Mouse (Mus musculus) left cerebral cortex, postnatal 4 days (tissue): Measurements from ENCODE around the gene Higd1a. TPM values are rescaled to one million over a fixed set of nuclear protein-coding genes. Genes with fewer than 3 reads are reported as not detected.

Source experiments
- DNase-seq: peaks from one replicate; pipeline ENCODE4 v3.0.0-alpha.2; 2022
- intact Hi-C: fragments of 180-260 bp; cut with DNase I; formaldehyde crosslinking; loops from one replicate; pipeline ENCODE4 v1.15.1; 2025
- total RNA-seq, 2 experiments: library from RNA; stranded (reverse); gene quantifications; 2 replicates each; pipeline ENCODE4 v1.2.3; 2021

Higd1a gene
- total RNA-seq, 2 experiments from 2014 or later = 55.9 to 58.7 TPM

DNA sequence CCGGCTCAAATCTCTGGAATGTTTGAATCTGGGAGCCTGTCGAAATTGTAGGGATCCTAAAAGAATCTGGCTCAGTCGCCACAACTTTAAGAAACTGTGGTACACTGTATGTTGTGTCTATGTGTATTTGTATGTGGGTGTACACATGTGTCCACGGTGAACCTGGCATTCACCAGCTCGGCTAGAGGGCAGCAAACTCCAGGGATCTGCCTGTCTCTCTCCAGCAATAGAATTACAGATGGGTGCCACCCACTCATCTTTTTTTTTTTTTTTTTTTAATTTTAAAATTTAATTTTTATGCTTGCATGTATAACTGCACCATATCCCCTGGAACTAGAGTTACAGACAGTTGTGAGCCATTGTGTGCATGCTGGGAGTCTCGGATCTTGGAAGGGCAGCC lies 23.1 kb upstream of the Higd1a start:
- DNase-seq = no peak
- intact Hi-C loops = no loop called here

DNA sequence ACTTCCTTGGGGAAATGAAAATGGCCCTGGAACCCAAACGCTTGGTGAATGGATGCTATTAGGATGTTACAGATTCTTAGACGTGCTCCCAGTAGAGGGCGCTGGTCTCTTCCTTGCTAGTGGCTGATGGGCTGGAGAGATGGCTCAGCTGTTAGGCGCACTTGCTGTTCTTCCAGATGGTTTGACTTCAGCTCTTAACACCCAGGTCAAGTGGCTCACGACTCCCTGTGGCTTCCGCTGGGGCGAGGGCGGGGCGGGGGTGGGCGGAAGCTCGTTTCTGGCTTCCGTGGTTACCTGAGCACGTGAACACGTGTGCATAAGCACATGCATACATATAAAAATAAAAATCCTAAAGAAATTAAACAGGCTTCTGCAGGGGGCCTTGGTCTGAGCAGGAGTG lies 22.7 kb upstream of the Higd1a start:
- peak; percentile 81 for DNase-seq
- intact Hi-C loops = no loop called here

DNA sequence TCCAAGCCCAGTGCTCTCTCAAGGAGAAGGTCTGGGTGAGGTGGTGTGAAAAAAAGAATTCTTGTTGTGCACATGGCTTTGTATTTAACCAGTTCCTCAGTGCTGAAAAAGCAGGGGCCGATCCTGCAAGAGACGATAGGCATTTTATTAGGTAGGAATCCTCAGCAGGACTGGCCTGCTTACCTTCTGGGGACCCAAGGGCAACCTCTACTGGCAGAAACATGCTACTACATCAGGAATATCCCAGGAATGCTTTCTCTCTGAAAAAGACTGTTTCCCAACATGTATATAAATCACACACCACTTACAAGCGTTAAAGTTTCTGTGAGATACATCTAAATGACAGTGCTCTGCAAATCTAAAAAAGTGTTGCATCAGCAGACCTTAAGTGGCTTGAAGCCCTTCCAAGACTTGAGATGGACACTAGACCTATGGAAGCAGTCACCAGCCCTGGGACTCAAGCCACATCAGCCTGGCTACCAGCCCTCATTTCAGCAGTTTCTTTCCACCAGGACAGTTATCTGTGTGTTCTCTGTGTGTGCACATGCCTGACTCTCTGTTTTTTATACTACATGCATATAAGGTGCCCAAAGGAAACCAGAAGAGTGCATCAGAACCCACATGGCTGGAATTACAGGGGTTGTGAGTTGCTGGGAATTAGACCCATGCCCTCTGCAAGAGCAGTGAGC lies 19.0 kb upstream of the Higd1a start:
- intact Hi-C loops = no loop called here
- peak; percentile 46 for DNase-seq

DNA sequence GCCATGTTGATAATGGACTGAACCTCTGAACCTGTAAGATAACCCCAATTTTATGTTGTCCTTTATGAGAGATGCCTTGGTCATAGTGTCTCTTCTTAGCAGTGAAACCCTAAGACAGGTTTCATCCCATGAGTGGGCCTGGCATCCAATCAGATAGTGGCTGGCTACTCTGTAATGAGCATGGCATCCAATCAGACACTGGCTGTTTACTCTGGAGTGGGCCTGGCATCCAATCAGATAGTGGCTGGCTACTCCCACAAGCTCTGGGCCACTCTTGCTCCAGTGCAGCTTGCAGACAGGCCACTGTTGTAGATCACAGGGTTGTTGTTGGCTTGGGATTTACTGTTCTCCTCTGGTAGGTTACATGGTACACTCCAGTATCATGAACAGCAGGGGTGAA lies 15.4 kb upstream of the Higd1a start:
- no peak for DNase-seq

DNA sequence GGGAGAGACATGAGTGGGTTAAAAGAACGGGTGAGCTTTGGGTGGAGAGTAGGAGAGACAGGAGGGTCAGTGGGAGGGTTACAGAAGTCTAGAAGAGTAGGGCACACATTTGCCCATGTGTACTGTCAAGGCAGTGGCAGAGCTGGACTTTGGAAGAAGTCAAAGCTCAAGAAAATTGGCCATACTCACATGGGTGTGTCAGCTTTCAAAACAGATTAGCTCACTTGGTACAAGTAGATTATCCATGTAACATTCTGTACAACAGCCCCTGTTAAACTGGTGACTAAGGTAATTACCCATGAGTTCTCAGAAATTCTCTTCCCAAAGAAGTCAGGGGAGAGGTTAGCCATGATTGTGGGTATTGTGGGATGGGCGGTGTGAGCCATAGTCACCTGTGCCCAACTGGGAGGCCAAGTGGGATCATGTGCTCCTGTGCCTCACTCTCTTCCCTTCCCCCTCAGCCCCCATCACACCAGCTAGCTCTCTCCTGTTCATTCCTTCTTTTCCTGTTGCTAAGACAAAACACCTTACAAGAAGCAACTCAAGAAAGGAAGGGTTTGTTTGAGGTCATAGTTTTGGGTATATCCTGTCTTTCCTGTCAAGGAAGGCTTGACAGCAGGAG lies 14.0 kb upstream of the Higd1a start:
- DNase-seq = no peak
- intact Hi-C loops = no loop called here

More for the DNA sequence above, 15.4 kb upstream of the Higd1a start:
- intact Hi-C loops = no loop called here

DNA sequence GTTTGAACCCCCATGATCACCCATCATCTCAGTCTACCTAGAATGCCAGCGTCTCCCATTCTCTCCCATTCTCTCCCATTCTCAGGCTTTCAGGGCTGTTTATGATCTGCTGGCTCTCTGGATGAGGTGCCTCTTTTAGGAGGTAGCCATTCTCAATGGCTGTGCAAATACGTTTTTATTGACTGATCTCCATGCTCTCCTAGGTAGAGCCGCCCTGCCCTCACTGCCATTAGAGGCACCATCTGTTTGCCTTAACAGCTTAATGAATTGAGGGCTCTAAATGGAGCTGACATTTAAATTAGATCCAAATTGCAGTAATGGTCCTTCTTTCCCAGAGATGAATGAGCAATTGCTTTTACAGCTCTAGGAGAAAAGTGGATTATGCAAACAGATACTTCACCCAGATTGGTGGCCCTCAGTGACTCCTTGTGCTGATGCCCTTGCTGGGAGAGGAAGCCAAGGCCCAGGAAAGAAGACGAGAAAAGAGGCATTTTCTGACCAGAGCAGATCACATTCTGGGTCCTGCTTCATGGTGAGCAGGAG lies 11.9 kb upstream of the Higd1a start:
- intact Hi-C loops = no loop called here
- DNase-seq = no peak

DNA sequence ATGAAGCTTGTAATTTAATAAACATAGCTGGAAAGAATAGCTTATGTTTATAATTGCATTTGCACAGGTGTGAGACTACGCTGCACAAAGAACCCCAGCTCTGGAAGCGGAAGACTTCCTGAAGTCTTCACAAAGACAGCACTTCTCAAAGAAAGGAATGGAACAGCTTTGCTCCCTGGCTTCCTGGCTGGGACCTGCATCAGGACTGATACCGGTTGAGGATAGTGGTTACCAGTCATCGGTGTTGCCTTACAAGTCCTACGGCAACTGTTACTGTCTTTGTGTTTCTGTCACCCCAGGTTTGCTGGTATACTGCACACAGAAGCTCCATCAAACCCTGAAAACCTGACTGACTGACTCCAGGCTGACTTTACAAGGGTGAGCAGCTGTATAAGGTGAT lies 11.3 kb upstream of the Higd1a start:
- intact Hi-C loops = no loop called here
- no peak for DNase-seq

DNA sequence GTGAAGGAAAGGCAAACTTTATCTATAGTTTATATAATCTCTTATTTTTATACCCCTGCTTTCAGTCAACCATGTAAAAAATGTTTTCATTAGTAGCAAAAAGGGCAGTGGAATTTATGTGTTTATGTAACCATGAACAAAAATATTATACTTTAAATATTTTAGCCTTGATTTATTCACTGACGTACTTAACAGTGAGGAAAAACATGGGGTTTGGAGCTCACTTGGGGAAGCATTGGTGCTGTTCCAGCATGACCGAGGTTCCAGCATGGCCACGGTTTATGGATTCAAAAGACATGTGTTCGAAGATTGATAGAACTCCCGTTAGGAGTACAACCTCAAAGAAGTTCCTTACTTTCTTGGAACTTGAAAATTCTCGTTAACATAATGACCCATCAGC lies 10.1 kb upstream of the Higd1a start:
- intact Hi-C loops = no loop called here
- DNase-seq = no peak

DNA sequence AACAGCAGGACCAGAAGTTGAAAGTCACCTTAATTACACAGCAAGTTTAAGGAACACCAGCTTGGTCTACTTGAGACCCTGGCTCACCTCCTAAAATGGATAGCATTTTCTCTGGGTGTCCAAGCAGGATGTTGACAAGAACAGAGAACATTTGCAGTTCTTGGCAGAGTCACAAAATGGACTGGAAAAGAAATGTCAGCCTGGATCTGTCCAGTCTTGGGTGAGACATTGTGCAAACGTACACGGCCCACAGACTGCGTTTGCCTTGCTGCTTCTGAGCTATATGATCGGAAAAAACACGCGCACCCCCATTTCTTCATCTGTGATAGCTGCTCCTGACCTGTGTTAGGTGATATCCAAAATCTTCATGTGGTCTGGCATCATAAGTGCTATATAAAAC lies 9.5 kb upstream of the Higd1a start:
- intact Hi-C loops = no loop called here
- no peak for DNase-seq

DNA sequence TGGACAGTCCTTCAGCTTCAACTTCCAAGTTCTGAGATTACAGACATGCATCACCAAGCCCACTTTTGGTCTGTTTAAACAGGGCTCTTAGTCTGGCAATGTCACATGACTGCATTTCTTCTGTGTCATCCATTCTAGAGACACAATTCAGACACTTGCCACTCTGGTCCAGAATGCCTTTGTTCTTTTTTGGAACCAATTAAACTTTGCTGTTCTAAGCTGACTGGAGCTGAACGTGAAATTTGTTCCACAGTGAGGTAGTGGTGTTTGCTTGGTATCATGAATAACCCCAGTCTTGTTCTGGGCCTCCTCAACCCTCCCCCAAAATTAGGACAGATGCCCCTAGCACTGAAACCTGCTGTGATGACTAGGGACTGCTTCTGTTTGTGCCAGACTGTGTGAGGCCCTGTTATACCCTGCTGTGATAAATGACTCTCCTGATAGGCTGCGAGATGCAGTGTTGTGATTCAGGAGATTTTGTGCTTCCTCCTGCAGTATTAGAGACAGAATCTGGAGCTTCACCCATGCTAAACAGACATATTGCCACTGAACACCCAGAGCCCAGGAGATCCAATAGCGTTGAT lies 7.4 kb upstream of the Higd1a start:
- intact Hi-C loops = no loop called here
- peak; percentile 14 for DNase-seq

DNA sequence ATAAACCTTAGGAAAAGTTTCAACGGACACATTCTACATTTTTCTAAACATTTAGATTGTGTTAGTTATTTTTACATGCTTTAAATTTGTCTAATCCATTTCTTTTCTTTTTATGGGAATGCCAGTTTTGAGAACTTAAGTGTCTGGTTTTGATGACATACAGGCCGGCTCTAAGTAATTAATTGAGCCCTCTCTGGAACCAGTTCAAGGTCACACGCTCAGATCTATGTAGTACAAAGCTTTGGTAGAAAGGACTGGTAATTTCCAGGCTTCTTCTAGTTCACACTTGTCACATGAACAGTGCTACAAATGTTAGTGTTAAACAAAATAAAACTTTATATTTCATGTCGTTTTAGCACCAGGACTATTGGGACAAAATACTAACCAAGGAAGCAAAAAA lies 6.7 kb upstream of the Higd1a start:
- no peak for DNase-seq
- intact Hi-C loops = no loop called here

DNA sequence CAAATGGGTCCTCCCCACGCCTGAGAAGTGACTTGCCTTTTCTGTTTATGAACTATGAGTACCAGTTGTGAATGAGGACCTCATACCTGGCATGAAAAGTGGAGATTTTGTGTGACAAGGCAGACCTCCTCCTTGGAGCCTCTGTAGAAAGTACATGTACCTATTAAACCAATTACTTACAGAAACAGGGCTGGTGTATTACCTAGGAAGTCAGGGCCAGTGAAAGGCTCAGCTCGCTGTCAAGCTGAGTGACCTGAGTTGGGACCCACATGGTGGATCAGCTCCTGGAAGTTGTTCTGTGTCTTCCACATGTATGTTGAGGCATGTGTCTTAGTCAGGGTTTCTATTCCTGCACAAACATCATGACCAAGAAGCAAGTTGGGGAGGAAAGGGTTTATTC lies 2.8 kb upstream of the Higd1a start:
- intact Hi-C loops = no loop called here
- no peak for DNase-seq

DNA sequence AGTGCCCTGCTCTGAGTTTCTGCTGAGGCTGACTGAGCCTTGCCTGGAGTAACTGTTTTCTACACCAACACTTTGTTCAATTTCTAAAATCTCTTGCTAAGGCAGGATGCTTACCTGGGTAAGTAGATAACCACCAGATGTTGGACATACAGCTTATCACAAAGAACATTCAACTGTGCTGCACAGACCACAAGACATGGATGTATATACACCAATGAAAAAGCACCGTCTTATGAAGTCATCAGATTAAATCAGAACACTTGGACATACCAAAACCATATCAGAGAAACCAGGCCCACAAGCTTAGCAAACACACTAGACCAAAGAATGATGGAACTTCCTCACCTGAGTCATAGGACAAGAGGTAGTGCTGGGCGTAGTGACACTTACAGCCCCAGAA lies 1.2 kb upstream of the Higd1a start:
- no peak for DNase-seq
- intact Hi-C loops = no loop called here

DNA sequence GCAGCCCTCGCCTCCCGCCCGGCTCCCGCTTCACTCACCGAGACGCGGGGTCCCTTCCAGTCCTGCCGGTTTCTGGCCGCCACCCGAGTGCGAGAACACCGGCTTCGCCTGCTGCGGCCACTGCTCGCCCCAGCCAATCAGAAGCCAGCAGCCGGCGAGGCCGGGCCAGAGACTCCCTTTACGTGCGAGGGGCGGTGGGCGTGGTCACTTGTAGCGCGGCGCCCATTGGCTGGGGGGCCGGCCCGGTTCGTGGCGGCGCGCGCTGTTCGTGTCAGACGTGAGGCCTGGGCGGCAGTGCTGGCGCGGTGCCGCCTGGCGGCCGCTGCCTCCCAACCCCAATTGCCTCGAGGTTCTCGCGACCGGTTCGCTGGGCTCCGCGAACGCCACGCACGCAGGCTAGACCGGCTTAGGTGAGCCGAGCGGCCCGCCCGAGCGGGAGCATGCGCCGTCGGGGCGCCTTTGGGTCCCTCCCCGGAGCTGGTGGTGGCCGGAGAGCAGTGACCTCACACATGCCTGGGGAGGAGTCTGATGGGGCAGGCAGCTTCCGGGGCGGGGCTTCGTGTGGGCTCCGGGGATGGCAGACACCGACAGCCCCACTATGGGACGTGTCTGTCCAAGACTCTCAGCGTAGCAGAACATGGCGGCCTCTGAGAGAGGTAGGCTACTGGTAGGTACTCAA lies 549 bp downstream of the Higd1a start:
- peak; percentile 99 for DNase-seq
- intact Hi-C loops = no loop called here

DNA sequence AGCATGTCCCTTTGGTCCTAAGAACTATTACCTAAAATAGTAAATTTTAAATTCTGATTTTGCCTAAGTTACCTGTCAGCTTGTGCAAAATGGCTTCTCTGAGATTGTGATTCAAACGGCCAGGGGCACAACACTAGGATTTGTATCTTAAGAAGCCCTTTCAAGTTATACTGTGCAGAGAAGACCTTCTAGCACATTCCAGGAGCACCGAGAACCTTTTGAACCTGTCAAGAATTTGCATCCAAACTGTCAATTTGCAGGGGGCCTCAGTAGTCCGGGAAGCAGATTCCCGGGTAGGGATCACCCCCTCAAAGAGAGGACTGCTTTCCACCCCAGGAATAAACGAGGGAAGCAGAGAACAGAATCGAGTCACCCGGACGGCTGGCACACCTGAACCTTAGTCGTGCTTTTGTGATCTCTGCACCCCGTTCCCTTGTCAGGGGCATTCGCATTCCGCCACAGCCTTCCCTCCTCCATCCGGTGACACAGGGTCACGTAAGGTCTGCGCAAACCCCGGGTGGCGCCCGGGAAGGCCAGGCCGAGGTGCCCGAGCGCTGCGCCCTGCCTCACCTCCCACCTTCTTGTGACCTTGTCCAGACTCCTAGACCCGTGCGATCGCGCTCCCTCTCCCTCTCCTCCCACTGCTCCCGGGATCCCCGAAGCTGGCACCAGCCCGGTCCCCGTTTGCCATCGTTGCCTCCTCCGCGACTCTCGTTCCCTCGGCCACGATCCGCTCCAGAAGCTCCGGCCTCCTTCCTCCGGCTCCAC lies 1.3 kb downstream of the Higd1a start:
- intact Hi-C loops = no loop called here
- DNase-seq = no peak

DNA sequence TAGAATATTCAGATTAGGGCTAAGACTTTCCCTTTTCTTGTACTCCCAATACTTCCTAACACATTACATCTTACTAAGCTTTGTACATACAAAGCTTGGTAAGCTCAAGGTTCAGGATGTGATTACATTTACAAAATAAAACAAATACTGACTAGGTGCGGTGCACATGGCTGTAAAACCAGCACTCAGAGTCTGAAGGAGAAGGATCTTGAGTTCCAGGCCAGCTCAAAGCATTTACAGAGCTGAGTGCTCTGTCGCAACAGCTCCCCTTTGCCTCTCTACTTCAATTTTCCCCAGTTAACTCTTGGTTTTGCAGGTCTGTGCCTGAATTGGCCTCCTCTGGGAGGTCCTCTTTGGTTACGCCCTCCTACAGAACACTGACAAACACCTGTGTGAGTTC lies 3.9 kb downstream of the Higd1a start:
- DNase-seq = no peak
- intact Hi-C loops = no loop called here

DNA sequence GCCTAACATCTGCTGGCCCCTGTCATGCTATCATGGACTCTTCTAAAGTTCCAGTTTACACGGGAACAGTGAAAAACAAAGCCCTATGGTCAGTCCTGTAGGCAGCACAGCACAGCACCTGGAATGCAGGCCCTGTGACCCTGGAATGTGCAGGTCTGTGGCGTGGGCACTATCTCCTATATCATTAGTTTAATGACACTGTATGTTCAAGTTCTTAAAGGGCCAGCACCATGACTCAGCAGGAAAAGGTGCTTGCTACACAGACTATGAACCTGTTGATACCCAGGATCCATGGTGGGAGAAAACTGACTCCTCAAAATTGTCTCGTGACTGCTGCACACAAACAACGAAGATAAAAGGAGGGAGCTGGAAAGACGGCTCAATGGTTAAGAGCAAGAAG lies 10.3 kb downstream of the Higd1a start:
- DNase-seq = no peak
- intact Hi-C loops = no loop called here

DNA sequence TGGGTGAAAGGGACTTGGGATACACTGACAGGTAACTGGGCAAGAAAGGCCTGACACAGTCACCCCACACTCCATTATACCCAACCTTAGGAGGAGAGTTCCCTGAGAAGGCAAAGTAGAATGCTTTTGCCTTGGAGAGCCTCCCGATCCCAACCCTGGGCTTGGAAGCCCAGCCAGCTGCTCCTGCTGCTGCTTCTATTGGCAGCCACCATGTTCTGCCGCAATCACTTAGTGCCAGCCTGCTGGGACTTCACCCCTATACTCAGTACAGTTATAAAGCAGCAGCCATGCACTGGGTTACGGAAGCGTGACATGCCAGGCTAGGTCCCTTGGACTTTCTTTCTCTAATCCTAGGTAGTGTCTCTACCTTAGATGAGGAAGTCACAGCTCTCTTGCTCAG lies 11.0 kb downstream of the Higd1a start:
- intact Hi-C loops = no loop called here
- no peak for DNase-seq

DNA sequence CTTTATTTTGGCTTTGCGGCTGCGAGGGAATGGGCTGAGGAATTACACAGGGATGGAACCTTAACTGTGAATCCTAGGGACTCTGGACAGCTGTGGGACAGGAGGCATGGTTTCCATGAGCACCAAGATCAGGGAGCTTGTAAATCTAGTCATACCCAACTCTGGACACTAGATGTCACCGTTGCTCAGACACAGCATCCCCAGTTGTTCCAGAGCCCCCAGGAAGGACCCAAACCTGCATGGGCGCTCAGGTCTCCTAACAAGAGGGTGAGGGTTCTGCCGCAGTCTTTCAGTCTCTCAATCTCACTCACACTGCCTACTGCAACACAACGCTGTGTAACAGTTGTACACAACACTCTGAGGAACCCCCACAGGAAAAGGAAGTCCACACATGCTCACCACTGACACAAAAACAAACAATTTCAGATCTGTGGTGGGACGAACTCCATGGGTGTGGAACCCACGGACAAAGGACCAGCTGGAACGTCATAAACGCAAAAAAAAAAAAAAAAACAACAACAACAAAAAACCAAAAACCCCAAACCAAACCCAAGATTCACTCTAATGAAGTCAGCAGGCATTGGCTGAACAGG lies 11.5 kb downstream of the Higd1a start:
- no peak for DNase-seq
- intact Hi-C loops = no loop called here

DNA sequence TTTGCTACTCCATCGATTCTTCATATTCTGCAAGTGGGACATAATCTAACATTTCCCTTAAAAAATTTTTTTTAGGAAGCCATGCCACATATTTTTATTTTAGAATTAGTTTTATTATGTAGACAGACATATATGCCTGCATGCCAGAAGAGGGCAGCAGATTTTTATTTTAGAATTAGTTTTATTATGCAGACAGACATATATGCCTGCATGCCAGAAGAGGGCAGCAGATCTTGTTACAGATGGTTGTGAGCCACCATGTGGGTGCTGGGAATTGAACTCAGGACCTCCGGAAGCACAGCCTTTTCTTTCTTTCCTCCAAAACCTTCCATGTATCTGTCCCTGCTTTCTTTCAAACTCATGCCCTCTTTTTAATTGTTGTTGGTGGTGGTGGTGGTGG lies 15.2 kb downstream of the Higd1a start:
- DNase-seq = no peak
- intact Hi-C loops = no loop called here

DNA sequence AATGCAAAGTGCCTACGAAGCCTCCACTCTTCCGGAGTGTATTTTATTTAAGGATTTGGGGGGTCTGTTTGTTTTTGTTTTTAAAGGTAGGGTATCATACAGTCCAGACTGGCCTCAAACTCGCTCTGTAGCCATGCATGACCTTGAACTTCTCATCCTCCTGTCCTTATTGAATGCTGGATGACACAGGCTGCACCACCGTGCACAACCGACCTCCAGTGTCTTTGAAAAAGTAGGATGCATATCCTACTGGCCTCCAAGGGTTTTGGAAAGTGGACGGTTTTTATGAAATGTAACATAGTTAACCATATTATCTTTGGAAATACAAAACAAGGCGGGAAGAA lies 18.6 kb downstream of the Higd1a start:
- DNase-seq = no peak
- intact Hi-C loops = no loop called here
